Mouse (Mus musculus) embryonic stem cell, embryonic (primary cell): ENCODE data around the gene Hivep3.

Source experiments
- CTCF ChIA-PET, 4 experiments: fragments of 300-600 bp in 2 of 4; fragments of 350-600 bp in 2 of 4; sonication (Branson Sonifier 250); formaldehyde crosslinking; loops; one replicate each; lab custom pipeline; 2022; ENCODE audit warnings: inconsistent platforms in 2 of 4; lab: Charles Lee
- POLR2A ChIA-PET, 4 experiments: fragments of 300-600 bp in 2 of 4; fragments of 350-600 bp in 2 of 4; sonication (Branson Sonifier 250); formaldehyde crosslinking; loops; one replicate each; lab custom pipeline; 2022; ENCODE audit warnings: antibody characterized with exemption in 4 of 4, inconsistent platforms in 1 of 4; lab: Charles Lee

Gene Hivep3

GRCm38 (mm10) chr4:119947232-119948162 is 213.9 kb downstream of the Hivep3 start:
- CTCF ChIA-PET, result interaction anchor here in 2 of 4 experiments (0.8 to 1.6 kb wide), 4 partner anchors 22 to 157 kb away, joined by 3 to 4 read pairs (median 3); no protein-coding TSS in a partner anchor

GRCm38 (mm10) chr4:119948406-119948805 is 214.8 kb downstream of the Hivep3 start:
- CTCF ChIA-PET, result interaction anchor here in 3 of 4 experiments (0.6 to 1.6 kb wide), 4 partner anchors 21 to 282 kb away, joined by 3 to 4 read pairs (median 3); no protein-coding TSS in a partner anchor
- POLR2A ChIA-PET, result no interaction called here

More at GRCm38 (mm10) chr4:119947232-119948162, 213.9 kb downstream of the Hivep3 start:
- POLR2A ChIA-PET, result interaction anchor here in 1 of 4 experiments (0.7 to 1.2 kb wide), 3 partner anchors 12 to 180 kb away, joined by 3 read pairs; no protein-coding TSS in a partner anchor

- ChIA-PET POLR2A (interaction anchor here in 1 of 4 experiments (0.9 kb wide), 1 partner anchor 105 kb away, joined by 3 read pairs; no protein-coding TSS in a partner anchor), CTCF (no interaction called here)
These were observed 215.5 kb downstream of the Hivep3 start for GRCm38 (mm10) chr4:119948922-119949614.

GRCm38 (mm10) chr4:119950181-119950580 is 216.6 kb downstream of the Hivep3 start:
- POLR2A ChIA-PET, result interaction anchor here in 1 of 4 experiments (0.9 kb wide), 1 partner anchor 104 kb away, joined by 3 read pairs; no protein-coding TSS in a partner anchor
- CTCF ChIA-PET, result no interaction called here

DNA sequence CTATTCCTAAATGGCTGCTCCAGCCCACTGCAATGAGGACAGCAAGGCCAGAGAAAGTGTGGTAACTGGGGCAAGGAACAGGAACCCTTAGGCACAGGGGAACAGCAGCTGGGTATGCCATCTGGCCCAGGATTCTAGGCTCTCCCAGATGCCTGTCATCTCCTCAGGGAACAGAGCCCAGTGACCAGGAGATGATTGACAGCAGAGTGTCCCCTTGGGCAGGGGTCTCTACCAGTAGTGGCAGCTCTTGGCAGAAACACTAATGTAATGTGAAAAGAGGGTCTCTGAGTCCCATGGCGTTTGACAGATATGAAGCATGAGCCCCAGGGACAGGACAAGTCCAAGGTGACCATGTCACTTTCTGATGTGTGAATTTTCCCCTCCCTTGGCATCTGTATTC is 217.5 kb downstream of the Hivep3 start:
- ChIA-PET CTCF (no interaction called here), POLR2A (no interaction called here)

DNA sequence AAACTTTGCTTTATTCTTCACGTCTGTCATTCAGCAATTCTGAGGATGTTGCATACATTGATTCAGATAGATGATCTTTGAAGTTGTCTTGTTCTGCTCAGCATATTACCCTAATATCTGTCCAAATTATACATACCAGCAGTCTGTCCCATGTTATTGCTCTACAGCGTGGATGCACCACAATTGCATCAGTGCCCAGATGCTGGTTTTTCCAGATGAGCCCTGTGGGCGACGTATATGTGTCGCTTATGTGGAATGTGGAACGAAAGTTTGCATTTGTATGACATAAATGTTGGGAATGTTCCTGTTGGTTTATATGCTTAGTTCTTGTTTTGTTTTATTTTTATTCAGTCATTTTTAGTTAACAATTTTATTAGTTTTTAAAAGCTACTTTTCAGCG is 221.4 kb downstream of the Hivep3 start:
- POLR2A ChIA-PET, result no interaction called here
- CTCF ChIA-PET, result no interaction called here

DNA sequence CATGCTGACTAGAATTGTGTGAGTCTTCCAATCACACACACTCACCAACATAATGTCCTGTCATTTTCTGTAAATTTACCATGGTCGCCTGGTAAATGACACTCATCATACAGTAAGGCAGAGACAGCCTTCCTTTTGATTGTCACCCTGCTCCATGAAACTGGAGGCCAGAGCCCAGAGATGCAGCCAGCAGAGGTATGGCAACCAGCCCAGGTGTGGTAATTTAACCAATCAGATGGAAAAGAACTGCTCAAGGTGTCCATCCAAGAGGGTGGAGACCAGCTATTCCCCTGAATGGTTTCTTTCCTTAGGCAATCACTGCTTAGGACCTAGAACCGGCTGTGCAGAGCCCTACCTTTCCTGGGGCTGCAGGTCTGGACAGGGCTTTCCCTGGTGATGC is 224.4 kb downstream of the Hivep3 start:
- POLR2A ChIA-PET, result no interaction called here
- CTCF ChIA-PET, result no interaction called here

- ChIA-PET CTCF (interaction anchor here in 1 of 4 experiments (0.5 kb wide), 1 partner anchor 286 kb away, joined by 3 read pairs; no protein-coding TSS in a partner anchor), POLR2A (no interaction called here)
These were observed 225.7 kb downstream of the Hivep3 start for GRCm38 (mm10) chr4:119959293-119959692.

DNA sequence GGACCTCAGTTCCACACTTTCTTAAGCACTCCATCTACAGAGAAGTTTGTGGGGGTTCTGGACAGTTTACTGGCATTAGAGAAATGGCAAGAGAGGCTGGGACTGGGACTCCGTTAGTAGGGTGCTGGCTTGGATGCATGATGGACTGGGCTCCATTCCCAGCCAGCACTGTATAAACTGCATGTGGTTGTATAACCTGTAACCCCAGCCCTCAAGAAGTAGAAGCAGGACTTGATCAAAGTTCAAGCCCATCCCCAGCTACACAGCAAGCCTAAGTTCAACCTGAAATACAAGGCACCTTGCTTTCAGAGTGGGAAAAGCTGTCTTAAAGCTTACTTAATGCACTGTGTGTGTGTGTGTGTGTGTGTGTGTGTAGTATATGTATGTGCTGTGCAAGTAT is 226.3 kb downstream of the Hivep3 start:
- ChIA-PET POLR2A (interaction anchor here in 1 of 4 experiments (0.9 kb wide), 1 partner anchor 13 kb away, joined by 3 read pairs; no protein-coding TSS in a partner anchor), CTCF (no interaction called here)

GRCm38 (mm10) chr4:119960523-119960922 is 226.9 kb downstream of the Hivep3 start:
- ChIA-PET POLR2A (interaction anchor here in 1 of 4 experiments (0.9 kb wide), 1 partner anchor 13 kb away, joined by 3 read pairs; no protein-coding TSS in a partner anchor), CTCF (interaction anchor here in 1 of 4 experiments (1.3 kb wide), 1 partner anchor 144 kb away, joined by 4 read pairs; no protein-coding TSS in a partner anchor)

- POLR2A ChIA-PET, result no interaction called here
- CTCF ChIA-PET, result interaction anchor here in 1 of 4 experiments (1.0 to 1.3 kb wide), 2 partner anchors 144 to 174 kb away, joined by 4 to 5 read pairs; no protein-coding TSS in a partner anchor
These were observed 227.6 kb downstream of the Hivep3 start for GRCm38 (mm10) chr4:119961164-119961563.

GRCm38 (mm10) chr4:119962066-119962465 is 228.5 kb downstream of the Hivep3 start:
- CTCF ChIA-PET, result interaction anchor here in 1 of 4 experiments (0.7 to 1.0 kb wide), 2 partner anchors 173 to 229 kb away, joined by 3 to 5 read pairs; partner anchors contain the start of gene Hivep3
- POLR2A ChIA-PET, result interaction anchor here in 1 of 4 experiments (0.7 kb wide), 1 partner anchor 301 kb away, joined by 3 read pairs; no protein-coding TSS in a partner anchor

DNA sequence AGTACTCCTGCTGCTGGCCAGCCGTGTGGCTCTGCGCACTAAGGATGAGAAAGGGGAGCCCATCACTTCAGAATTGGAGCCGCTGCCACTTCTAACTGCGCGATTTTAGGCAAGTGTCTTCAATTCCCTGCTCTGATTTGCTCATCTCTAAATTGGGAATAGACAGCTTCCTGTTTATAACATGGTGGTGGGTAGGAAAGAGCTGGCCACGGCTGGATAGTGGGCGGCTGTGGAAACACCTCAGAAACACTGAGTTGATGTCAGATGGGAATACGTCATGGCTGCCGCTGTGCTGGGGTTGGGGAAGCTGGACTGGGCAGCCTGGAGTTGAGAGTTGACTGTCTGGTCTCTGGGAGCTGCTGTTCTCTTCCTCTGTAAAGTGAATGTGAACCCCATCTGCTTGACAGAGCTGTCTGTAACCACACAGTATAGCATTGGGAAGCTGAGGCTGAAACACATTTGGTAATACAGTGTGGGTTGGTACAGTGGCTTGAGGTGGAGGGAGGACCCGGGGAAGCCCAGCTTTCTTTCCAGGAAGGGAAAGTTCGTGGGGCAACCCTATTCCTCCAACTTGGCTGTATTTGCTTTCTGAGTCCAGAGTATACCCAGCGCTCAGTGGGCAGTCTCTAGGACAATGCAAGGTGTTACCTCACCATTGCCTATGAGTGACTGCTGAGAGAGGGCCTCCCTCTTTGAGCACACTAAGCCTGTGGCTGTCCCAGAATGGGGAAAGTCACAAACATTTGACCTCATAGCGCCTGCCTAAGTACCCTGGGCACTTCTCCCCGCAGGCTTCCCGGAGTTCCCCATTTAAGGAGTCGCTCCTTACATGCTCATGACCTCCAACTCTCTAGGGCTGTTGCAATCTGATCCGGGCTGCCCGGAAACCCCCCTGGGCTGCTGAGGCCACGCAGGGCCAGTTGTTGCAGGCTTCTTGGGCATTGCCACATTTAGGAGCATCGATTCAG is 232.8 kb downstream of the Hivep3 start:
- ChIA-PET POLR2A (interaction anchor here in 1 of 4 experiments (1.0 kb wide), 1 partner anchor 14 kb away, joined by 3 read pairs; no protein-coding TSS in a partner anchor), CTCF (interaction anchor here in 1 of 4 experiments (1.1 kb wide), 1 partner anchor 138 kb away, joined by 3 read pairs; no protein-coding TSS in a partner anchor)

- ChIA-PET CTCF (no interaction called here), POLR2A (no interaction called here)
These were observed 233.6 kb downstream of the Hivep3 start for GRCm38 (mm10) chr4:119967073-119967608.

DNA sequence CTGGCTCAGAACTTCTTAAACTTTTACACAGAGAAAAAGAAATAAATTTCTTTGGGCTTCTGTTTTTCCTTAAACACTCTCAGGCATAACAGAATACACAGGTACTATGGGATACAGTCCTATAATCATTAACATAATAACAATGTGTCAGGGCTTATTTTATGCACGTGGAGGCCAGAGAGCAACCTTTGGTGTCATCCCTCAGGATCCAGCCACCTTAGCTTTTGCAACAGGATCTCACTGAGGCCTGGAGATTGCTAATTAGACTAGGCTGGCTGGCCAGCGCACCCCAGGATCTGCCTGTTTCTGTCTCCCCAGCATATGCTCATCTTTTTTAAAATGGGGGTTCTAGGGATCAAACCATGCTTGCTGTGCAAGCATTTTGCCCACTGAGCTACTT is 234.1 kb downstream of the Hivep3 start:
- POLR2A ChIA-PET, result interaction anchor here in 1 of 4 experiments (0.5 kb wide), 1 partner anchor 370 kb away, joined by 4 read pairs; no protein-coding TSS in a partner anchor
- CTCF ChIA-PET, result no interaction called here

GRCm38 (mm10) chr4:119968071-119968470 is 234.5 kb downstream of the Hivep3 start:
- ChIA-PET CTCF (no interaction called here), POLR2A (interaction anchor here in 1 of 4 experiments (0.5 kb wide), 1 partner anchor 370 kb away, joined by 4 read pairs; no protein-coding TSS in a partner anchor)

GRCm38 (mm10) chr4:119968887-119969286 is 235.3 kb downstream of the Hivep3 start:
- POLR2A ChIA-PET, result no interaction called here

More at GRCm38 (mm10) chr4:119968887-119969286, 235.3 kb downstream of the Hivep3 start:
- CTCF ChIA-PET, result interaction anchor here in 1 of 4 experiments (1.0 kb wide), 1 partner anchor 21 kb away, joined by 3 read pairs; no protein-coding TSS in a partner anchor
